Mouse (Mus musculus): ENCODE data around the gene Klk14. TPM values are rescaled to one million over a fixed set of nuclear protein-coding genes. Genes with fewer than 3 reads are reported as not detected.

Gene Klk14
- total RNA-seq, 2 experiments from 2014 or later, result not detected

GRCm38 (mm10) chr7:43712917-43713316 is 22.7 kb downstream of the Klk14 start:
- ATAC-seq (replicated peaks; ENCODE audit: low FRiP score, poor library complexity, severe bottlenecking), result no peak

- no peak for ATAC-seq (replicated peaks; ENCODE audit: low FRiP score, poor library complexity, severe bottlenecking)
Measured at GRCm38 (mm10) chr7:43713741-43714351, 23.6 kb downstream of the Klk14 start.

Other genes with a start within 250 kb of the Klk14 start
- gene Cldnd2, start 249.6 kb upstream of the Klk14 start, total RNA-seq (2015; ENCODE audit: low replicate concordance), result not detected in 2 replicates
- not detected in 2 replicates for gene Cldnd2, start 249.6 kb upstream of the Klk14 start, total RNA-seq (2017; ENCODE audit: low replicate concordance)
- gene Etfb, start 246.3 kb upstream of the Klk14 start, total RNA-seq (2015; ENCODE audit: low replicate concordance), result 46.5 and 102 TPM in 2 replicates
- 70.3 and 109 TPM in 2 replicates for gene Etfb, start 246.3 kb upstream of the Klk14 start, total RNA-seq (2017; ENCODE audit: low replicate concordance)
- gene Gm45233, start 246.3 kb upstream of the Klk14 start, total RNA-seq (2015; ENCODE audit: low replicate concordance), result not detected in 2 replicates
- gene Gm45233, start 246.3 kb upstream of the Klk14 start, total RNA-seq (2017; ENCODE audit: low replicate concordance), result 5.8 TPM in 1 of 2 replicates, not detected in the other
- 1.7 TPM in 1 of 2 replicates, not detected in the other for gene Vsig10l, start 227.3 kb upstream of the Klk14 start, total RNA-seq (2015; ENCODE audit: low replicate concordance)
- 0.13 and 0.23 TPM in 2 replicates for gene Vsig10l, start 227.3 kb upstream of the Klk14 start, total RNA-seq (2017; ENCODE audit: low replicate concordance)
- not detected in 2 replicates for gene Iglon5, start 200.3 kb upstream of the Klk14 start, total RNA-seq (2015; ENCODE audit: low replicate concordance)
- not detected in 2 replicates for gene Iglon5, start 200.3 kb upstream of the Klk14 start, total RNA-seq (2017; ENCODE audit: low replicate concordance)
- gene 4931406B18Rik, start 184.5 kb upstream of the Klk14 start, total RNA-seq (2015; ENCODE audit: low replicate concordance), result not detected in 2 replicates
- gene 4931406B18Rik, start 184.5 kb upstream of the Klk14 start, total RNA-seq (2017; ENCODE audit: low replicate concordance), result not detected in 2 replicates
- gene Cd33, start 146.0 kb upstream of the Klk14 start, total RNA-seq (2015; ENCODE audit: low replicate concordance), result 11.9 and 18.9 TPM in 2 replicates
- gene Cd33, start 146.0 kb upstream of the Klk14 start, total RNA-seq (2017; ENCODE audit: low replicate concordance), result 2.8 and 5.1 TPM in 2 replicates
- gene Zfp658, start 128.2 kb upstream of the Klk14 start, total RNA-seq (2015; ENCODE audit: low replicate concordance), result not detected in 2 replicates
- 0.51 and 0.91 TPM in 2 replicates for gene Zfp658, start 128.2 kb upstream of the Klk14 start, total RNA-seq (2017; ENCODE audit: low replicate concordance)
- 0.84 and 2.9 TPM in 2 replicates for gene Zfp719, start 110.8 kb upstream of the Klk14 start, total RNA-seq (2015; ENCODE audit: low replicate concordance)
- 0.15 and 5.5 TPM in 2 replicates for gene Zfp719, start 110.8 kb upstream of the Klk14 start, total RNA-seq (2017; ENCODE audit: low replicate concordance)
- not detected in 2 replicates for gene Zfp819, start 83.2 kb upstream of the Klk14 start, total RNA-seq (2015; ENCODE audit: low replicate concordance)
- gene Zfp819, start 83.2 kb upstream of the Klk14 start, total RNA-seq (2017; ENCODE audit: low replicate concordance), result not detected in 2 replicates
- gene Ceacam18, start 55.7 kb upstream of the Klk14 start, total RNA-seq (2015; ENCODE audit: low replicate concordance), result not detected in 2 replicates
- gene Ceacam18, start 55.7 kb upstream of the Klk14 start, total RNA-seq (2017; ENCODE audit: low replicate concordance), result not detected in 2 replicates
- 5.8 and 7.1 TPM in 2 replicates for gene Siglece, start 30.3 kb upstream of the Klk14 start, total RNA-seq (2015; ENCODE audit: low replicate concordance)
- gene Siglece, start 30.3 kb upstream of the Klk14 start, total RNA-seq (2017; ENCODE audit: low replicate concordance), result 3.9 and 8.8 TPM in 2 replicates
- 2.1 and 3.2 TPM in 2 replicates for gene Ctu1, start 18.4 kb upstream of the Klk14 start, total RNA-seq (2015; ENCODE audit: low replicate concordance)
- 0.51 TPM in 1 of 2 replicates, not detected in the other for gene Ctu1, start 18.4 kb upstream of the Klk14 start, total RNA-seq (2017; ENCODE audit: low replicate concordance)
- not detected in 2 replicates for gene Klk13, start 22.1 kb downstream of the Klk14 start, total RNA-seq (2015; ENCODE audit: low replicate concordance)
- not detected in 2 replicates for gene Klk13, start 22.1 kb downstream of the Klk14 start, total RNA-seq (2017; ENCODE audit: low replicate concordance)
- not detected in 2 replicates for gene Klk12, start 78.5 kb downstream of the Klk14 start, total RNA-seq (2015; ENCODE audit: low replicate concordance)
- not detected in 2 replicates for gene Klk12, start 78.5 kb downstream of the Klk14 start, total RNA-seq (2017; ENCODE audit: low replicate concordance)
- gene Klk11, start 84.2 kb downstream of the Klk14 start, total RNA-seq (2015; ENCODE audit: low replicate concordance), result not detected in 2 replicates
- gene Klk11, start 84.2 kb downstream of the Klk14 start, total RNA-seq (2017; ENCODE audit: low replicate concordance), result not detected in 2 replicates
- gene Klk10, start 90.6 kb downstream of the Klk14 start, total RNA-seq (2015; ENCODE audit: low replicate concordance), result not detected in 2 replicates
- not detected in 2 replicates for gene Klk10, start 90.6 kb downstream of the Klk14 start, total RNA-seq (2017; ENCODE audit: low replicate concordance)
- gene Klk9, start 101.5 kb downstream of the Klk14 start, total RNA-seq (2015; ENCODE audit: low replicate concordance), result not detected in 2 replicates
- not detected in 2 replicates for gene Klk9, start 101.5 kb downstream of the Klk14 start, total RNA-seq (2017; ENCODE audit: low replicate concordance)
- not detected in 2 replicates for gene Klk8, start 107.2 kb downstream of the Klk14 start, total RNA-seq (2015; ENCODE audit: low replicate concordance)
- gene Klk8, start 107.2 kb downstream of the Klk14 start, total RNA-seq (2017; ENCODE audit: low replicate concordance), result not detected in 2 replicates
- gene Klk7, start 120.9 kb downstream of the Klk14 start, total RNA-seq (2015; ENCODE audit: low replicate concordance), result not detected in 2 replicates
- not detected in 2 replicates for gene Klk7, start 120.9 kb downstream of the Klk14 start, total RNA-seq (2017; ENCODE audit: low replicate concordance)
- gene Klk6, start 134.1 kb downstream of the Klk14 start, total RNA-seq (2015; ENCODE audit: low replicate concordance), result not detected in 2 replicates
- gene Klk6, start 134.1 kb downstream of the Klk14 start, total RNA-seq (2017; ENCODE audit: low replicate concordance), result not detected in 2 replicates
- gene Klk5, start 151.6 kb downstream of the Klk14 start, total RNA-seq (2015; ENCODE audit: low replicate concordance), result not detected in 2 replicates
- not detected in 2 replicates for gene Klk5, start 151.6 kb downstream of the Klk14 start, total RNA-seq (2017; ENCODE audit: low replicate concordance)
- not detected in 2 replicates for gene Klk4, start 190.7 kb downstream of the Klk14 start, total RNA-seq (2015; ENCODE audit: low replicate concordance)
- not detected in 2 replicates for gene Klk4, start 190.7 kb downstream of the Klk14 start, total RNA-seq (2017; ENCODE audit: low replicate concordance)
- not detected in 2 replicates for gene Klk15, start 243.3 kb downstream of the Klk14 start, total RNA-seq (2015; ENCODE audit: low replicate concordance)
- gene Klk15, start 243.3 kb downstream of the Klk14 start, total RNA-seq (2017; ENCODE audit: low replicate concordance), result not detected in 2 replicates

Data from erythroid progenitor cell, adult 5-6 weeks (primary cell).